ENCODE assay signal across 21 mouse cellular contexts in the genomic region with DNA sequence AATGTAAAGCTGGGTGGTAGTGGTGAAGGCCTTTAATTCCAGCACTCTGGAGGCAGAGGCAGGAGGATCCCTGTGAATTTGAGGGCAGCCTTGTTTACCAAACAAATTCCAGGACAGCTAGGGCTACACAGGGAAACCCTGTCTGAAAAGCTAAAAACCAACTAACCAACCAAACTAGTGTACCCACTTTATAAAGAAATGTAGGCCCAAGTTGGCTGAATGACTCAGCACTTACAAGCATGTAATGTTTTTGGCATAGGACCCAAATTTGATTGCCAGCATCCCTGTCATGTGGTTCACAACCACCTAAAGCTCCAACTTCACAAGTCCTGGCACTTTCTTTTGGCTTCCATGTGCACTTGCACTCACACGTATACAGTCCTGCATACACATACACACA. TPM values are rescaled to one million over a fixed set of nuclear protein-coding genes. Genes with fewer than 3 reads are reported as not detected.
DNase-seq lines count a peak whose midpoint lies in the region; ATAC-seq and TF ChIP-seq lines count a peak whose summit lies in the region.
"Had no signal": no experiment of that assay in that cellular context is flagged by ENCODE, and none has a peak within 500 bp of the region (broad histone marks: within the 10 kb centered on the region; RNA-seq: fewer than 3 reads in every experiment).

No protein-coding gene starts in this region.

- H3K9ac ChIP-seq in midbrain, postnatal 0 days (replicated peaks; ENCODE audit: low read length, poor library complexity, severe bottlenecking): no peak overlapping the region
- no peak overlapping the region for H3K9ac ChIP-seq in midbrain, embryonic 14.5 days (replicated peaks; ENCODE audit: low read length)
- H3K9ac ChIP-seq: hindbrain, embryonic 14.5 days; liver, postnatal 0 days had no signal

- H3K36me3 ChIP-seq in midbrain, postnatal 0 days (ENCODE audit: insufficient read depth, low read length): no peaks in the 10 kb centered on the region
- H3K36me3 ChIP-seq in midbrain, embryonic 14.5 days (ENCODE audit: control insufficient read depth, insufficient read depth, low read length): no peaks in the 10 kb centered on the region
- no peaks in the 10 kb centered on the region for H3K36me3 ChIP-seq in limb, embryonic 10.5 days

- no peak overlapping the region for H3K27ac ChIP-seq in midbrain, postnatal 0 days (ENCODE audit: low read depth, low read length)
- no peak overlapping the region for H3K27ac ChIP-seq in midbrain, embryonic 14.5 days (replicated peaks; ENCODE audit: low read depth, low read length)
- H3K27ac ChIP-seq in brown adipose tissue, adult 24 weeks (replicated peaks; ENCODE audit: low read depth, low read length): peak overlapping the region; percentile 79
- no peak overlapping the region for H3K27ac ChIP-seq in limb, embryonic 10.5 days
- H3K27ac ChIP-seq: hindbrain, embryonic 14.5 days had no signal

- no peak overlapping the region for H3K4me3 ChIP-seq in midbrain, postnatal 0 days (ENCODE audit: low read depth, low read length)
- H3K4me3 ChIP-seq in midbrain, embryonic 14.5 days (replicated peaks; ENCODE audit: low read depth, low read length): no peak overlapping the region
- no peak overlapping the region for H3K4me3 ChIP-seq in brown adipose tissue, adult 24 weeks (ENCODE audit: insufficient read depth, low read depth, low read length)
- H3K4me3 ChIP-seq in limb, embryonic 10.5 days: no peak overlapping the region
- H3K4me3 ChIP-seq: myocyte had no signal

- 92% methylated on average over 1 of the region's 1 CpGs for WGBS in midbrain, postnatal 0 days
- 94% methylated on average over 1 of the region's 1 CpGs for WGBS in midbrain, embryonic 14.5 days
- WGBS in limb, embryonic 10.5 days: 95% methylated on average over 1 of the region's 1 CpGs

- H3K4me2 ChIP-seq in midbrain, postnatal 0 days (ENCODE audit: low read depth, low read length, poor library complexity, severe bottlenecking): no peak overlapping the region
- no peak overlapping the region for H3K4me2 ChIP-seq in midbrain, embryonic 14.5 days (ENCODE audit: low read length)
- H3K4me2 ChIP-seq: heart, embryonic 11.5 days; hindbrain, embryonic 14.5 days; midbrain, embryonic 11.5 days had no signal

- H3K9me3 ChIP-seq in midbrain, postnatal 0 days (ENCODE audit: low read length): no peaks in the 10 kb centered on the region
- H3K9me3 ChIP-seq in midbrain, embryonic 14.5 days (ENCODE audit: control insufficient read depth, low read length): no peaks in the 10 kb centered on the region
- no peaks in the 10 kb centered on the region for H3K9me3 ChIP-seq in limb, embryonic 10.5 days (replicated peaks)

- TF ChIP-seq CTCF in midbrain, postnatal 0 days (IDR thresholded peaks at IDR 0.05): no peak

- DNase-seq in cerebellum, postnatal 10 days: peak; percentile 16 to 31
- no peak for DNase-seq in cerebellum, adult 18-20 months
- DNase-seq in midbrain, postnatal 0 days (ENCODE audit: low spot score): peak; percentile 19
- no peak for DNase-seq in midbrain, embryonic 14.5 days
- DNase-seq in limb, embryonic 10.5 days (ENCODE audit: low spot score): no peak
- DNase-seq in gastrocnemius, postnatal 36 days: no peak
- DNase-seq in testis, postnatal 10 days (ENCODE audit: low spot score): no peak
- DNase-seq: cerebellum, adult 11 months; cerebellum, postnatal 36 days; gastrocnemius, postnatal 14 days; heart, postnatal 14 days; kidney, adult 11 months; kidney, postnatal 36 days; layer of hippocampus, adult 9-11 months; liver, postnatal 0 days; retina, postnatal 1 day had no signal

- no peak for ATAC-seq in midbrain, postnatal 0 days (ENCODE audit: low FRiP score)
- ATAC-seq in midbrain, embryonic 14.5 days (ENCODE audit: low FRiP score, low TSS enrichment): no peak
- ATAC-seq: liver, postnatal 0 days had no signal

- no peaks in the 10 kb centered on the region for H3K4me1 ChIP-seq in midbrain, postnatal 0 days (ENCODE audit: insufficient read depth, low read length)
- H3K4me1 ChIP-seq in midbrain, embryonic 14.5 days (ENCODE audit: control insufficient read depth, insufficient read depth, low read length): peaks cover 7% of the 10 kb centered on the region
- H3K4me1 ChIP-seq in brown adipose tissue, adult 24 weeks (ENCODE audit: control insufficient read depth, insufficient read depth, insufficient read length, low read length): peaks cover 2% of the 10 kb centered on the region; the same call in 1 of the 2 replicates
- H3K4me1 ChIP-seq in limb, embryonic 10.5 days: no peaks in the 10 kb centered on the region

- H3K27me3 ChIP-seq in midbrain, postnatal 0 days (ENCODE audit: insufficient read depth, low read length): no peaks in the 10 kb centered on the region
- peaks cover 3% of the 10 kb centered on the region; the same call in 1 of the 2 replicates for H3K27me3 ChIP-seq in midbrain, embryonic 14.5 days (ENCODE audit: control insufficient read depth, insufficient read depth, low read length)
- no peaks in the 10 kb centered on the region for H3K27me3 ChIP-seq in limb, embryonic 10.5 days (ENCODE audit: low read depth, poor library complexity, severe bottlenecking)

- intact Hi-C loops in gastrocnemius, postnatal 36 days (cut with DNase I): no loop called here

RNA-seq across cellular contexts. Expression of a gene that starts 12.2 kb away (rescaled TPM):
- 29.2 and 34.1 TPM in 2 replicates for total RNA-seq in midbrain, postnatal 0 days (2014; rRNA removed)
- 82.1 and 84.5 TPM in 2 replicates for polyA plus RNA-seq in midbrain, postnatal 0 days (2015; fragmentation: Nextera tagmentation; extraction: Ambion mirVana)
- 102 and 109 TPM in 2 replicates for polyA plus RNA-seq in midbrain, embryonic 14.5 days (2014; fragmentation: Nextera tagmentation; extraction: Ambion mirVana)
- 118 and 133 TPM in 2 replicates for polyA plus RNA-seq in brown adipose tissue, adult 24 weeks (2012; ENCODE audit: insufficient read depth, insufficient read length, missing spikeins)
- polyA plus RNA-seq in limb, embryonic 10.5 days (2016; fragmentation: Nextera tagmentation; extraction: Ambion mirVana): 109 and 120 TPM in 2 replicates
- 10 to 100 TPM; 52.0 to 65.3 TPM for total RNA-seq in gastrocnemius, postnatal 36 days (2021)

RNA-seq across cellular contexts. Expression of a gene that starts 12.3 kb away (rescaled TPM):
- 22.3 and 25.3 TPM in 2 replicates for total RNA-seq in midbrain, postnatal 0 days (2014; rRNA removed)
- polyA plus RNA-seq in midbrain, postnatal 0 days (2015; fragmentation: Nextera tagmentation; extraction: Ambion mirVana): 24.7 and 29.2 TPM in 2 replicates
- 39.2 and 46.2 TPM in 2 replicates for polyA plus RNA-seq in midbrain, embryonic 14.5 days (2014; fragmentation: Nextera tagmentation; extraction: Ambion mirVana)
- polyA plus RNA-seq in brown adipose tissue, adult 24 weeks (2012; ENCODE audit: insufficient read depth, insufficient read length, missing spikeins): 10.1 and 14.4 TPM in 2 replicates
- 39.2 and 48.7 TPM in 2 replicates for polyA plus RNA-seq in limb, embryonic 10.5 days (2016; fragmentation: Nextera tagmentation; extraction: Ambion mirVana)
- total RNA-seq in gastrocnemius, postnatal 36 days (2021): 1 to 10 TPM; 5.4 to 7.2 TPM

Comparison
In these comparisons a context has a peak if more than half of its experiments do, and no peak if none do; other contexts are left out.
1. DNase-seq: peak in cerebellum, postnatal 10 days (2 of 2) and midbrain, postnatal 0 days (single experiment); none in cerebellum, adult 18-20 months (0 of 2), midbrain, embryonic 14.5 days (single experiment), limb, embryonic 10.5 days (single experiment), gastrocnemius, postnatal 36 days (0 of 2) and testis, postnatal 10 days (single experiment).